Mouse (Mus musculus): Measurements from ENCODE around the gene Cd247. TPM values are rescaled to one million over a fixed set of nuclear protein-coding genes. Genes with fewer than 3 reads are reported as not detected.
"Not testable (repeated sequence)": the region's sequence is repeated elsewhere in the genome, so short reads cannot be mapped to it uniquely, and the experiment has no call there.

Cd247 gene
- polyA plus RNA-seq (2015; fragmentation: Nextera tagmentation; extraction: Ambion mirVana), result 0.87 and 1.7 TPM in 2 replicates

- H3K9me3 ChIP-seq, result no peaks in the 10 kb centered on the region
- no peak within 1 kb of the TSS for H3K27ac ChIP-seq
- ATAC-seq (ENCODE audit: insufficient number of reproducible peaks, insufficient read depth, low FRiP score, low TSS enrichment, low read depth), result no peak
- H3K4me3 ChIP-seq, result no peak within 1 kb of the TSS
- H3K36me3 ChIP-seq, result no peaks in the 10 kb centered on the region
- peaks cover 59% of the 10 kb centered on the region for H3K27me3 ChIP-seq
- H3K9ac ChIP-seq, result no peak within 1 kb of the TSS
- peaks cover 11% of the 10 kb centered on the region for H3K4me1 ChIP-seq
- H3K4me2 ChIP-seq, result no peak within 1 kb of the TSS
- 73% methylated on average over 8 of the region's 8 CpGs for WGBS
These were observed at the start of gene Cd247 for GRCm38 (mm10) chr1:165788511-165788910. Gene Cd247, plus strand, starts transcription at chr1:165788681.

- H3K27me3 ChIP-seq, result no peaks in the 10 kb centered on the region; the same call in 1 of the 2 replicates
- H3K36me3 ChIP-seq, result no peaks in the 10 kb centered on the region
- no peak overlapping the region for H3K27ac ChIP-seq
- no peaks in the 10 kb centered on the region for H3K4me1 ChIP-seq
- H3K9ac ChIP-seq, result no peak overlapping the region
- no peak overlapping the region for H3K4me3 ChIP-seq
- no peak for ATAC-seq (ENCODE audit: insufficient number of reproducible peaks, insufficient read depth, low FRiP score, low TSS enrichment, low read depth)
- no peak overlapping the region for H3K4me2 ChIP-seq
- no peaks in the 10 kb centered on the region for H3K9me3 ChIP-seq
- 65% methylated on average over 1 of the region's 1 CpGs for WGBS
These were observed 49.5 kb upstream of the Cd247 start for GRCm38 (mm10) chr1:165738985-165739384.

GRCm38 (mm10) chr1:165741989-165742388 is 46.5 kb upstream of the Cd247 start:
- no peak overlapping the region for H3K27ac ChIP-seq
- no peaks in the 10 kb centered on the region for H3K9me3 ChIP-seq
- WGBS, result 79% methylated on average over 8 of the region's 8 CpGs
- no peaks in the 10 kb centered on the region for H3K36me3 ChIP-seq
- H3K4me1 ChIP-seq, result no peaks in the 10 kb centered on the region
- no peak overlapping the region for H3K9ac ChIP-seq
- no peak overlapping the region for H3K4me2 ChIP-seq
- H3K27me3 ChIP-seq, result no peaks in the 10 kb centered on the region
- no peak for ATAC-seq (ENCODE audit: insufficient number of reproducible peaks, insufficient read depth, low FRiP score, low TSS enrichment, low read depth)
- no peak overlapping the region for H3K4me3 ChIP-seq

GRCm38 (mm10) chr1:165748053-165748452 is 40.4 kb upstream of the Cd247 start:
- H3K4me3 ChIP-seq, result no peak overlapping the region
- no peaks in the 10 kb centered on the region for H3K9me3 ChIP-seq
- H3K9ac ChIP-seq, result no peak overlapping the region
- H3K27ac ChIP-seq, result no peak overlapping the region
- WGBS, result 60% methylated on average over 11 of the region's 11 CpGs
- no peaks in the 10 kb centered on the region for H3K4me1 ChIP-seq
- no peaks in the 10 kb centered on the region for H3K27me3 ChIP-seq
- no peak overlapping the region for H3K4me2 ChIP-seq
- no peaks in the 10 kb centered on the region for H3K36me3 ChIP-seq
- ATAC-seq (ENCODE audit: insufficient number of reproducible peaks, insufficient read depth, low FRiP score, low TSS enrichment, low read depth), result no peak

GRCm38 (mm10) chr1:165751142-165751541 is 37.3 kb upstream of the Cd247 start:
- H3K9ac ChIP-seq, result no peak overlapping the region
- no peaks in the 10 kb centered on the region for H3K27me3 ChIP-seq
- no peaks in the 10 kb centered on the region; the same call in 1 of the 2 replicates for H3K9me3 ChIP-seq
- H3K27ac ChIP-seq, result no peak overlapping the region
- no peak for ATAC-seq (ENCODE audit: insufficient number of reproducible peaks, insufficient read depth, low FRiP score, low TSS enrichment, low read depth)
- no peaks in the 10 kb centered on the region for H3K36me3 ChIP-seq
- no peak overlapping the region for H3K4me2 ChIP-seq
- H3K4me3 ChIP-seq, result no peak overlapping the region
- H3K4me1 ChIP-seq, result no peaks in the 10 kb centered on the region

GRCm38 (mm10) chr1:165751838-165752237 is 36.6 kb upstream of the Cd247 start:
- Histone ChIP-seq H3K36me3 (no peaks in the 10 kb centered on the region), H3K4me2 (no peak overlapping the region), H3K27me3 (no peaks in the 10 kb centered on the region), H3K4me1 (no peaks in the 10 kb centered on the region), H3K27ac (no peak overlapping the region), H3K9ac (no peak overlapping the region), H3K9me3 (no peaks in the 10 kb centered on the region; the same call in 1 of the 2 replicates), H3K4me3 (no peak overlapping the region)
- no peak for ATAC-seq (ENCODE audit: insufficient number of reproducible peaks, insufficient read depth, low FRiP score, low TSS enrichment, low read depth)
- WGBS, result 80% methylated on average over 5 of the region's 5 CpGs

- Histone ChIP-seq H3K4me3 (no peak overlapping the region), H3K27ac (no peak overlapping the region), H3K9ac (no peak overlapping the region), H3K4me2 (no peak overlapping the region), H3K27me3 (no peaks in the 10 kb centered on the region), H3K9me3 (no peaks in the 10 kb centered on the region; the same call in 1 of the 2 replicates), H3K36me3 (no peaks in the 10 kb centered on the region), H3K4me1 (no peaks in the 10 kb centered on the region)
- WGBS, result 85% methylated on average over 6 of the region's 6 CpGs
- no peak for ATAC-seq (ENCODE audit: insufficient number of reproducible peaks, insufficient read depth, low FRiP score, low TSS enrichment, low read depth)
These were observed 34.3 kb upstream of the Cd247 start for GRCm38 (mm10) chr1:165754205-165754604.

GRCm38 (mm10) chr1:165755194-165755593 is 33.3 kb upstream of the Cd247 start:
- Histone ChIP-seq H3K9ac (no peak overlapping the region), H3K36me3 (no peaks in the 10 kb centered on the region), H3K4me1 (no peaks in the 10 kb centered on the region), H3K4me3 (no peak overlapping the region), H3K4me2 (no peak overlapping the region), H3K9me3 (no peaks in the 10 kb centered on the region; the same call in 1 of the 2 replicates), H3K27ac (no peak overlapping the region), H3K27me3 (no peaks in the 10 kb centered on the region)
- ATAC-seq (ENCODE audit: insufficient number of reproducible peaks, insufficient read depth, low FRiP score, low TSS enrichment, low read depth), result no peak
- WGBS, result 54% methylated on average over 4 of the region's 4 CpGs

- peaks cover 9% of the 10 kb centered on the region for H3K27me3 ChIP-seq
- H3K27ac ChIP-seq, result no peak overlapping the region
- no peak overlapping the region for H3K9ac ChIP-seq
- WGBS, result 78% methylated on average over 3 of the region's 3 CpGs
- H3K9me3 ChIP-seq, result no peaks in the 10 kb centered on the region
- no peak overlapping the region for H3K4me2 ChIP-seq
- no peaks in the 10 kb centered on the region for H3K36me3 ChIP-seq
- H3K4me3 ChIP-seq, result no peak overlapping the region
- ATAC-seq (ENCODE audit: insufficient number of reproducible peaks, insufficient read depth, low FRiP score, low TSS enrichment, low read depth), result no peak
- peaks cover 23% of the 10 kb centered on the region for H3K4me1 ChIP-seq
These were observed 26.8 kb upstream of the Cd247 start for GRCm38 (mm10) chr1:165761522-165762305.

GRCm38 (mm10) chr1:165762498-165762897 is 26.0 kb upstream of the Cd247 start:
- H3K4me2 ChIP-seq, result peak overlapping the region; percentile 93
- WGBS, result 77% methylated on average over 2 of the region's 2 CpGs

GRCm38 (mm10) chr1:165762914-165763634 is 25.4 kb upstream of the Cd247 start:
- ATAC-seq (ENCODE audit: insufficient number of reproducible peaks, insufficient read depth, low FRiP score, low TSS enrichment, low read depth), result no peak; the same call in 1 of the 2 replicates
- H3K27ac ChIP-seq, result no peak overlapping the region

More at GRCm38 (mm10) chr1:165762498-165762897, 26.0 kb upstream of the Cd247 start:
- H3K36me3 ChIP-seq; ATAC-seq (ENCODE audit: insufficient number of reproducible peaks, insufficient read depth, low FRiP score, low TSS enrichment, low read depth); H3K27ac ChIP-seq; H3K4me3 ChIP-seq; H3K9me3 ChIP-seq; H3K9ac ChIP-seq: not testable (repeated sequence)
- H3K27me3 ChIP-seq, result peaks cover 14% of the 10 kb centered on the region
- H3K4me1 ChIP-seq, result peaks cover 23% of the 10 kb centered on the region

More at GRCm38 (mm10) chr1:165762914-165763634, 25.4 kb upstream of the Cd247 start:
- Histone ChIP-seq H3K27me3 (peaks cover 15% of the 10 kb centered on the region), H3K9ac (no peak overlapping the region), H3K4me3 (peak overlapping the region; percentile 81), H3K4me1 (peaks cover 23% of the 10 kb centered on the region), H3K4me2 (peak overlapping the region; percentile 93), H3K36me3 (no peaks in the 10 kb centered on the region), H3K9me3 (no peaks in the 10 kb centered on the region)
- 23% methylated on average over 14 of the region's 14 CpGs for WGBS

All from embryonic facial prominence, embryonic 13.5 days (tissue).